Mouse (Mus musculus) erythroblast, embryonic 14.5 days (primary cell): ENCODE measurements around the gene Clec16a. TPM values are rescaled to one million over a fixed set of nuclear protein-coding genes. Genes with fewer than 3 reads are reported as not detected.

ENCODE experiments used
- H3K27me3 ChIP-seq: 2 replicates; pipeline ENCODE4 v1.6.1; 2012; ENCODE audit warnings: inconsistent platforms; ENCODE audit not compliant: control insufficient read depth
- H3K36me3 ChIP-seq: 2 replicates; pipeline ENCODE4 v1.6.1; 2012; ENCODE audit warnings: mild to moderate bottlenecking, inconsistent platforms; ENCODE audit not compliant: control insufficient read depth
- H3K4me1 ChIP-seq: 2 replicates; pipeline ENCODE4 v1.6.1; 2012; ENCODE audit warnings: inconsistent platforms; ENCODE audit not compliant: control insufficient read depth
- H3K4me3 ChIP-seq: replicated peaks from 2 replicates; pipeline ENCODE3; 2012; ENCODE audit warnings: moderate library complexity, mild to moderate bottlenecking, inconsistent platforms
- H3K9me3 ChIP-seq: 2 replicates; pipeline ENCODE4 v1.6.1; 2012; ENCODE audit warnings: low read length, inconsistent platforms, mixed read lengths; ENCODE audit not compliant: control insufficient read depth
- GATA1 ChIP-seq: IDR thresholded peaks from 2 replicates; pipeline ENCODE4 v1.6.1; 2012; ENCODE audit warnings: low read length, inconsistent platforms, mixed read lengths
- TAL1 ChIP-seq: IDR thresholded peaks from 3 replicates; pipeline ENCODE4 v1.6.1; 2012; ENCODE audit warnings: low read length, inconsistent platforms, mixed read lengths
- polyA plus RNA-seq: library from polyadenylated mRNA; stranded (reverse); fragments of >175 nt; gene quantifications from 2 replicates; pipeline ENCODE4 v1.2.3, GENCODE M21; 2012

Gene Clec16a
- polyA plus RNA-seq, 1 experiment: 0.99 TPM

- Histone ChIP-seq H3K4me3 (no peak overlapping the region), H3K4me1 (no peaks in the 10 kb centered on the region), H3K27me3 (no peaks in the 10 kb centered on the region), H3K9me3 (no peaks in the 10 kb centered on the region), H3K36me3 (peaks cover 55% of the 10 kb centered on the region)
- no peak for TF ChIP-seq TAL1
- TF ChIP-seq GATA1: no peak
These were observed 26.7 kb downstream of the Clec16a start for GRCm38 (mm10) chr16:10571820-10572219.

GRCm38 (mm10) chr16:10574936-10575335, 29.8 kb downstream of the Clec16a start:
- H3K4me3 ChIP-seq: no peak overlapping the region
- no peak for TF ChIP-seq GATA1
- no peak for TF ChIP-seq TAL1
- H3K9me3 ChIP-seq: no peaks in the 10 kb centered on the region
- H3K4me1 ChIP-seq: no peaks in the 10 kb centered on the region
- H3K36me3 ChIP-seq: peaks cover 63% of the 10 kb centered on the region
- no peaks in the 10 kb centered on the region for H3K27me3 ChIP-seq

GRCm38 (mm10) chr16:10575915-10576314, 30.8 kb downstream of the Clec16a start:
- Histone ChIP-seq H3K27me3 (no peaks in the 10 kb centered on the region), H3K9me3 (no peaks in the 10 kb centered on the region), H3K4me1 (no peaks in the 10 kb centered on the region), H3K4me3 (no peak overlapping the region), H3K36me3 (peaks cover 68% of the 10 kb centered on the region)
- TF ChIP-seq TAL1 (no peak), GATA1 (no peak)

- Histone ChIP-seq H3K9me3 (no peaks in the 10 kb centered on the region), H3K4me1 (no peaks in the 10 kb centered on the region), H3K27me3 (no peaks in the 10 kb centered on the region), H3K36me3 (peaks cover 71% of the 10 kb centered on the region), H3K4me3 (no peak overlapping the region)
- TF ChIP-seq GATA1 (no peak), TAL1 (no peak)
These were observed 32.4 kb downstream of the Clec16a start for GRCm38 (mm10) chr16:10577548-10577947.

- Histone ChIP-seq H3K27me3 (no peaks in the 10 kb centered on the region), H3K4me1 (no peaks in the 10 kb centered on the region), H3K36me3 (peaks cover 71% of the 10 kb centered on the region), H3K4me3 (no peak overlapping the region), H3K9me3 (no peaks in the 10 kb centered on the region)
- TF ChIP-seq GATA1: no peak
- TF ChIP-seq TAL1: no peak
These were observed 33.2 kb downstream of the Clec16a start for GRCm38 (mm10) chr16:10578376-10578775.

GRCm38 (mm10) chr16:10581234-10581898, 36.2 kb downstream of the Clec16a start:
- Histone ChIP-seq H3K36me3 (peaks cover 64% of the 10 kb centered on the region), H3K4me3 (no peak overlapping the region), H3K4me1 (no peaks in the 10 kb centered on the region), H3K9me3 (no peaks in the 10 kb centered on the region), H3K27me3 (no peaks in the 10 kb centered on the region)
- no peak for TF ChIP-seq TAL1
- no peak for TF ChIP-seq GATA1

GRCm38 (mm10) chr16:10585165-10585564, 40.0 kb downstream of the Clec16a start:
- no peak for TF ChIP-seq TAL1
- no peak for TF ChIP-seq GATA1
- Histone ChIP-seq H3K9me3 (no peaks in the 10 kb centered on the region), H3K36me3 (peaks cover 45% of the 10 kb centered on the region), H3K4me3 (no peak overlapping the region), H3K4me1 (no peaks in the 10 kb centered on the region), H3K27me3 (no peaks in the 10 kb centered on the region)

- Histone ChIP-seq H3K27me3 (no peaks in the 10 kb centered on the region), H3K9me3 (no peaks in the 10 kb centered on the region), H3K4me1 (no peaks in the 10 kb centered on the region), H3K4me3 (no peak overlapping the region), H3K36me3 (peaks cover 33% of the 10 kb centered on the region)
- TF ChIP-seq GATA1 (no peak), TAL1 (no peak)
These were observed 41.4 kb downstream of the Clec16a start for GRCm38 (mm10) chr16:10586546-10586945.

- H3K27me3 ChIP-seq: no peaks in the 10 kb centered on the region
- H3K4me3 ChIP-seq: no peak overlapping the region
- TF ChIP-seq GATA1: no peak
- no peak for TF ChIP-seq TAL1
- H3K4me1 ChIP-seq: no peaks in the 10 kb centered on the region
- H3K9me3 ChIP-seq: no peaks in the 10 kb centered on the region
- peaks cover 34% of the 10 kb centered on the region for H3K36me3 ChIP-seq
These were observed 55.0 kb downstream of the Clec16a start for GRCm38 (mm10) chr16:10599888-10600740.
